Mouse (Mus musculus) kidney, adult 2 months (tissue): Measurements from ENCODE around the gene Syt7.

ENCODE experiments used
- CTCF ChIP-seq: fragments of 200-500 bp; conservative IDR thresholded peaks from 2 replicates; pipeline ENCODE4 v1.5.1; 2011; ENCODE audit warnings: low read depth, mild to moderate bottlenecking, control low read depth, low read length, moderate library complexity, mixed read lengths; ENCODE audit not compliant: insufficient read depth, insufficient read length
- POLR2A ChIP-seq: fragments of 200-500 bp; IDR thresholded peaks from one replicate; pipeline ENCODE4 v1.6.1; 2011; ENCODE audit warnings: low read depth, low read length, control low read depth

- no peak for TF ChIP-seq CTCF
- TF ChIP-seq POLR2A: no peak
These were observed 35.9 kb downstream of the Syt7 start for GRCm38 (mm10) chr19:10424751-10425150.
